Mouse (Mus musculus) retina, embryonic 14.5 days (tissue): ENCODE results near the gene Pkd1l1.

ENCODE experiments used
- DNase-seq: peaks from one replicate; pipeline ENCODE4 v3.0.0-alpha.2; 2015; ENCODE audit warnings: low spot score

Gene Pkd1l1

DNA sequence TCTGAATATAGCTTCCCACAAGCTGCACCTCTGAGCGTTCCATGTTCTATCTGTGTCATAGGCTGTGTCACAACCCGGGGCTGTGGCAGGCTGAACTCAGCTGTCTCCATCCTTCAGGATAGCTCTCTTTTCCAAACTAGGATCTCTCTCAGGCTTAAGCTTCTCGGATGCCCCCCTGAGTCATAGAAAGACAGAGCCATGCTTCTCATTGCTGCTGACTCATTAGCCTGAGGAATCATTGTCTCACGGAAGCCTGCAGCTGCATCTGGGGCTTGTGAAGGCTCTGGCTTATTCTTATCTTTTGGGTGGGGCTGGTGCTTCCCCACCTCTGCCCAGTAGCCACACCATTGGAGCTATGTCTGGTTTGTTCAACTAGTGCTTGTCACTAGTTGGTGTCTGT, 151.7 kb downstream of the Pkd1l1 start:
- no peak for DNase-seq

DNA sequence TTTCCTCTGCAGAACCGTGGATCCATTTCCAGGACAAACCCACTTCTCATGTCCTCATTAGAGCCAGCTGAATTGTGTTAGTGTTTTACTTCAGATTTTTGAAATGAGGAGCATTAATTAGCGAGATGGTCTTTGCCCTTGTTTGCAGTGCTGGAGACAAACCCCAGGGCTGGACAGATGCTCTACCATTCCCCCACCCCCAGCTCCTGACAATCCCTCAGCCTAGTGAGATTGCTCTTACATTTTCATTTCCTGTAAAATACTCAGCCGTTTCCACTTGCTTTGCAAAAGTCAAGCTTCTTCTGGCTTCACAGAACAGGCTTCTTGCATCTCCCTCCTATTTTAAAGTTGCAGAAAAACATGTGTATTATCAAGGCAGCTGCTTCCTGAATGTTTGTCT, 155.7 kb downstream of the Pkd1l1 start:
- DNase-seq: no peak

GRCm38 (mm10) chr11:8814097-8814790, 158.8 kb downstream of the Pkd1l1 start:
- DNase-seq: no peak

- no peak for DNase-seq
Observed at GRCm38 (mm10) chr11:8811506-8812100, 161.5 kb downstream of the Pkd1l1 start.

GRCm38 (mm10) chr11:8809644-8810043, 163.4 kb downstream of the Pkd1l1 start:
- DNase-seq: no peak

GRCm38 (mm10) chr11:8807009-8807408, 166.1 kb downstream of the Pkd1l1 start:
- no peak for DNase-seq

GRCm38 (mm10) chr11:8804178-8804577, 168.9 kb downstream of the Pkd1l1 start:
- DNase-seq: no peak

GRCm38 (mm10) chr11:8797486-8797885, 175.6 kb downstream of the Pkd1l1 start:
- no peak for DNase-seq

DNA sequence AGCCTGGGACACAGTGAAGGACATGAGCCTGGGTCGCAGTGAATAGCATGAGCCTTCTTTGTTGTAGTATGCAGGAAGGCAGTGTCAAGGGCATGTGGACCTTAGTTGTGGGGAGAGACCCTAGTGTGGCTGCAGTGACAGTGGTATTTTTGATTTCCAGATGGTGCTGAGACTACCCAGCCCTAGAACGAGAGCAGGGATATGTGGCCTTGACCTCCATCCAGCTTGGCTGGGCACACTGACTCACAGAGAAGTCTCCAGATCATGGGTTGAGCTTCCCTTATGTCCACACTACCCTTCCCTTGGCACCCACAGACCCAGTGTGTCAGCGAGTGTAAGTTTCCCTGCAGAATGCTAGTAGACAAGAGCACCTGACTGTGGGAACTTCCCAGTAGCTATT, 178.0 kb downstream of the Pkd1l1 start:
- no peak for DNase-seq

DNA sequence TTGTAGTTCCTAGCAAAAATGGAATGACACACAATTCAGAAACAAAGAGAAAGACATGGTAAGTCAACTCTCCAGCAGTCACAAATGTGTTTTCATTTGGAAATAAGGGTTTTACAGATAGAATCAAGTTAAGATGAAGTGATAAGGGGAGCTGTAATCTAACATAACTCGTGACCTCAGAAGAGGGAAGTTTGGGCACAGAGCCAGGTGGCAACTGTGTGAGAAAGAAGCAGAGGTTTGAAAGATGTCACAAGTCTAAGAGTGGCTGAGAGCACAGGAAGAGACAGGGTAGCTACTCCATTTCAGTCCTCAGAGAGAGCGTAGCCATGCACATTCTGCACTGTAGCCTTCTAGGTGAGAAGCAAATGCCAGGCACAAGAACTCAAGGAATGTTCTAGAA, 180.9 kb downstream of the Pkd1l1 start:
- DNase-seq: no peak

- DNase-seq: no peak
Observed at GRCm38 (mm10) chr11:8789186-8789585, 183.9 kb downstream of the Pkd1l1 start.

- DNase-seq: no peak
Observed at GRCm38 (mm10) chr11:8787604-8788003, 185.5 kb downstream of the Pkd1l1 start.

- no peak for DNase-seq
Observed at GRCm38 (mm10) chr11:8784413-8784812, 188.7 kb downstream of the Pkd1l1 start.

DNA sequence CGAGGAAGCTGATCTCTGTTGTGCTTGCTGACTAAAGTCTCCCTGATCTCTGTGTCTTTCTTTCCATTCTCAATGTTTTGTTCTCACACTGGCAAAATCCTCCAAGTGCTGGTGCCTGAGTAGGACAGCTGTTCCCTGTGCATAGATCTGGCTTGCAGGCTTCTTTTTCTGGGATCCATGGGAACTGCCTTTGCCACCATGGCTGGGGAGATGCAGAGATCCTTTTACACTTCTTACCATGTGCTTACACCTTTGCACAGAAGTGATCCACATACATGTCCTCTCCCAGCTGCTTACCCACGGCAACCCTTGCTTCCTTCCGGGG, 191.0 kb downstream of the Pkd1l1 start:
- DNase-seq: no peak

- no peak for DNase-seq
Observed at GRCm38 (mm10) chr11:8781308-8782140, 191.5 kb downstream of the Pkd1l1 start.

DNA sequence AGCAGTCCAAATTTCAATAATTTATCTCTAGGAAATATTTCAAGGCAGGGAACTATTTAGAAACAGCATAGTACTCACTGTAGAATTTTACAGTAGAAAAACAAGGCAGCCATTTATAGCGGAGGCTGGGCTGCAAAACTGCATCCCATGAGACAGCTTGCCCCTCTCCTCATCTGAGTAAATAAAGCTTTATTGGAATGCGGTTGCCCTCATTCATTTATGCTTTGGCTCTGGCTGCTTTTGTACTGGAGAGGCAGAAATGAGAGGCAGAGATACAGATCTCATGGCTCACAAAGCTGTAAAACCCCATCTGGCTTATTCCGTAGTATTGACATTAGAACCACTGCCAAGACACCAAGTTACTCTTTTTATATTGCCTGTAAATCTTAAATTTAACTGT, 193.6 kb downstream of the Pkd1l1 start:
- DNase-seq: no peak
